Mouse (Mus musculus) embryo, embryonic 10 days (tissue): ENCODE measurements at regions not wholly inside any gene's neighbourhood (a gene's known extent, or its start where the extent isn't known, plus 50 kb on each side); places are given as distances from the start of the nearest gene placed in this dataset.

Experiments used
- DNase-seq: peaks from one replicate; pipeline ENCODE4 v3.0.0-alpha.2; 2015; ENCODE audit warnings: low spot score

DNA sequence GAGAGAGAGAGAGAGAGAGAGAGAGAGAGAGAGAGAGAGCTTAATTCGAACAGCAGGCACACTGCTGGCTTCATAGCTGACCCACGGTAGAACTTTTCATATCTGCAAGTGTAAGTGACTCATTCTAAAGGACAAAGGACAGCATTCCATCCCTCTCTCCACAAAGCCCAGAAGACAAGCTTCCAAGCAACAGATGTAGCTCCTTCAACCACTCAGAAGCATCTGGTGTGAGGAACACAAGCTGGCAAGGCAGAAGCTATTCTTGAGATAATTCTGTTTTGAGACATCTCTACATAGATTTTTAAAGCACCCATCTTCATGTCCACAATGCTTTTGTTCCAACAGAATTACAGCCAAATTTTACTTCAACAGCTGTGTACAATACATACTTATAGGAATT, 294.2 kb upstream of the Gria1 start:
- DNase-seq, result no peak

- DNase-seq, result no peak
Measured at GRCm38 (mm10) chr11:56725141-56725540, 286.0 kb upstream of the Gria1 start.

DNA sequence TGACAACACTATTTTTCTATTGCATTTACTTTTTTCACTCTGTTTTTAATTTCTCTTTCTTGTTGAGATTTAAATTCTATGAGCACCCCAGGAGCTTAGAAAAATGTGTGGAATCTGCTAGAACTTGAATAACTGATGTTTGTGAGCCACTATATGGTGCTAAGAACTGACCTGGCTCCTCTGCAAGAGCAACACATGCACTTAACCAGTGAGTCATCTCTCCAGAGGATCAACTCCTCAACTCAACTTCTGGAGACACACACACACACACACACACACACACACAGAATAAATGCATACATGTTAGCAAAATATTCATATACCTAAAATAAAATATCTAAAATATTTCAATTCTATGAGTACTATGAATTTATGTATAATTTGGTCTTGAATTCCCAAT, 285.0 kb upstream of the Gria1 start:
- DNase-seq, result no peak

GRCm38 (mm10) chr11:56727556-56727955, 283.6 kb upstream of the Gria1 start:
- peak; percentile 8 for DNase-seq

GRCm38 (mm10) chr11:56728204-56729002, 282.8 kb upstream of the Gria1 start:
- no peak for DNase-seq

DNA sequence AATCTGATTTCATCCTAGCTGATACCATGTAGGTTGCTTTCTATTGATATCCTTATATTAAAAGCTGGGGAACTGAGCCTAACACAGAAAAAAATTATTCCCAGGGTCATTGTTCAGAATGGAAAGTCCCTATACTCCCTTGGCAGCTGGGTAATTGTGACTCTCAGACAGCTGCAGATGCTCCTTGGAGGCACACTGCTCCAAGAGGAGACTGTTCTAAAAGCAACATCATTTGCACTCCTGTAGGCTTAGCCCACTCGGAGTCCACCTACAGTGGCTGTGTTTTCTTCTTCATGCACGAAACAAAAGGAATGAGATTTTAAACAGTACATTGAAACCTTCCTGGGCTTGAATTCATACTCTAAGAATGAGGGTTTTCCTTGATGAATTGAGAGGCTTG, 269.3 kb upstream of the Gria1 start:
- no peak for DNase-seq

DNA sequence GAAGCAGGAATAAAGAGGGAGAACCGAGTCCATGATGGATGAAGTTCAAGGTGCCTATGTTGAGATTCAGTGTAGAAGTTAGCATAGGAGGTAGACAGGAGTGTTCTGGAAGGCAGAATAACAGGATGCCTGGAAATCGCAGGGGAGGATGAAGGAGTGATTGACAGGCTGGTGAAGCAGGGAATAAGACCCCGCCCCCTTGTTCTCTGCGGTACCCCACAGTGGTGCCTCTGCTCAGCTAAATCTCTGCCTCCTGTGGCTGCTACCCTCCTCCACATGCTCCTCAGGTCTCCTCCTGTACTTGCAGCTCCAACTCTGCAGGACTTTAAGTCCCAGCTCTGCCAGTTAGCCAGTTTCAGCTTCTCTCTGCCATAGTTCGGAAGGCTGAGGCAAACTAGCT, 261.2 kb upstream of the Gria1 start:
- no peak for DNase-seq

DNA sequence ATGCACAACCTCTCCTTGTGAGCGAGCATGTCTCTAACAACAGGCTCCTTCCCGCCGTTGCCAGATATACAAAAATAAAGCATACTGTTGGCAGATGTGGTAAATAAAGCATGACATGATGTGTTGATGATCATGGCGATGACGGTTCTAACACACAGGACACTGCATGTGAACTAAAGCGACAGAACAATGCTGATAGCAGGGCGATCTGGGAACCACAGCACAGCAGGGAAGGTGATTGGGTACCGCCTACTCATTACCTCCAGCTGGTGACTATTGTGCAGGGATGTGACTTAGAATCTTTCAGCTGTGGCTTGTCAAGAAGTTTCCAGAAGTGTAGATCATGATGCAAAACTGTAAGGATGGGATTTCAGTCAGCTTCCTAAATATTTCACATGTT, 260.5 kb upstream of the Gria1 start:
- DNase-seq, result no peak

GRCm38 (mm10) chr11:56751918-56752317, 259.3 kb upstream of the Gria1 start:
- no peak for DNase-seq

DNA sequence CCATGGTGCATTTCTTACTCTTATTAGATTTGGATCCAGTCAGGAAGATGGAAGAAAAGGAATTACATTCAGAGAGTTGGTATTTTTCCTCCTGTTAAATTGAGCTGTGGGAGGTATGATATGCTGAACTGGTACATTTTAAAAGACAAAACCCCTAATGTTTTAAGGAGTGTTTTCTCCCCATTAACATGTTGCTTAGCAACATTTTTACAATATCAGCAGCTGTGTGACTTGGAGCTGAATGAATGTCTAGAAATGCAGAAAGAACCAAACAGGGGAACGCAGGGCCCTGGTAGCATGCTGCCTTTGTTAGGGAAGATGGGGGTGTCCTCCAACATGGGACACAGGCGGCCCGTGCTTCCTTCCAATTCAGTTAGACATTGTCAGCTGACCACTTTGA, 257.5 kb upstream of the Gria1 start:
- no peak for DNase-seq

DNA sequence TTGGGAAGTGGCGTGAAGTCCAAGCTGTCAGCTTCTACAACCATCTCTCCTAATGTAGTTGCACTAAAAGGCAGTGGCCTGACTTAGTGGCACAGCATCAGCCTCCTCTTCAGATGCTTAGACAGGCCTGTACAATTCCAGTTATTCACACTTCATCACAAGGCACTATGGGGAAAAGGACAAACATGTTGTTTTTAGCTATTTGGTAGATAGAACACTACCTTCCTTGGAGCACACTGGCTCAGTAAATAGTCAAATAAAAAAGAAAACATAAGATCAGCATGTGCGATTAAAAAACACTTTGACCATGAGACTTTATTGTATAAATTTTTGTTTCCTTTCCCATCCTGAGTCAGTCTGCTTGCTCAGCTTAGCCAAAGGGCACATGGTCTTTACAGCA, 250.7 kb upstream of the Gria1 start:
- no peak for DNase-seq

DNA sequence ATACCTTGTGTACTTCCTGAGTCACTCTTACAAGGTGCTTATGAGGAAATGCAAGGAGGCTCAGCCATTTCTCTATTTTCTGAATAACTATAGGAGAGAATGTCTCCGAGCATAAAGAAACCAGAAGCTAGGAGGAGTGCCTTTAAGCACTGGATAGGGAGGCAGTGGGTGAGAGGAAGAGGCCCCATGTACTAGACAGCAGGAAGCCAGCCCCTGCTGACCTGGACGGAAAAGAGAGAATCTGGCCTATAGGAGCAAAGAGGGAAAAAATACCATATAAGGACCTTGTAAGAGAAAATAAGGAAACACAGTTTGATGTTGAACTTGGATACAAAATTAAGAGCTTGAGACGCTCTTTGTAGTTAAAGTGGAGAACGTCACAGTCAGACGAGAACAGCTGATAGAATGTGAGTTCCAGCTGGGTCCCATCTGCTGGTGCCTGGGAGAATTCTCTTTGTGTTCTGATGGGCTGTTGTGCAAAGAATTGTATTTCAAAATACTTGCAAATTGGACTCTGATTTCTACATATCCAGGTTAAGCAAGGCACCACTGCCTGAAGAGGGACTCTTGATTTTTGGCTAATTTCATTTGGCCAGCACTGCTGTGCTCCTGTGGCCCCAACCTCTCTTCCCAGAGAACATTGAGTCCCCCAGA, 248.6 kb upstream of the Gria1 start:
- DNase-seq, result no peak

- no peak for DNase-seq
Measured at GRCm38 (mm10) chr11:56767424-56767823, 243.8 kb upstream of the Gria1 start.

GRCm38 (mm10) chr11:56786351-56786750, 224.8 kb upstream of the Gria1 start:
- no peak for DNase-seq

- no peak for DNase-seq
Measured at GRCm38 (mm10) chr11:56792691-56793090, 218.5 kb upstream of the Gria1 start.

- DNase-seq, result no peak
Measured at GRCm38 (mm10) chr11:56807314-56807713, 203.9 kb upstream of the Gria1 start.

DNA sequence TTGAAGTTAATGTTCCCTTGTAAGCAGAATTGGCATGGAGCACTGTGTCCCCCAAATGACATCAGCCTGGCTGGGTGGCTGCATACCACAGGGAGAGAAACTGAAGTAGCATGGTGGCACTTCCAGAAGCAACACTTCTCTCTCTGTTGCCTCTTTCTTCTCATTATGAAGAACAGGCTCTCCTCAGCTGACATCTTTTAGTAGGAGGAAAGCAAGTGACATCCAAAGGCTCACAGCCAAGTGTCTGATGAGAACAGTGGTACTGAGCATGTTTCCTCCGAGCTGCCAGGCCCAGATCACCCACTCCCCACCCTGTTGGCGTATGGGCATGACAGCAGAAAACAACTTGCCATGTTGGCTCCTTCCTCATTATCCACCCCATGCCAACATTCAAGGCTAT, 201.0 kb upstream of the Gria1 start:
- DNase-seq, result no peak

GRCm38 (mm10) chr11:56812121-56812520, 199.1 kb upstream of the Gria1 start:
- peak; percentile 73 for DNase-seq

DNA sequence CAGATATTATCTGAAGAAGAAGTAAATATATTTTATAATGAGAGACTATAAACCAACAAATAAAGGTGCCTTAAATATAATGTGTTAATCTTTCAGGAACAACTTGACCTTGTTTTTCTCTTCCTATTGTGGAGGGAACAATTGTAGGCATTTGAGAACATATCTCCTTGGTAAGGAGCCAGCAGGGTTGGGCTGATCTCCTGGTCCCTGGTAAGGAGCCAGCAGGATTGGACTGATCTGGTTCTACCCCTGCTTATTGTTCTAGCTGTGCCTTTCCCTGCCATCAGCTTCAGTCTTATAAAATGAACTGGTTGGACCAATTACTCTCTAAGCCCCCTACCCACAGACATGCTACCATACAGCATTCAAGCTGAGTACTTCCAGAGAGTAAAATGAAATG, 187.7 kb upstream of the Gria1 start:
- DNase-seq, result no peak

GRCm38 (mm10) chr11:56827499-56827898, 183.7 kb upstream of the Gria1 start:
- no peak for DNase-seq

DNA sequence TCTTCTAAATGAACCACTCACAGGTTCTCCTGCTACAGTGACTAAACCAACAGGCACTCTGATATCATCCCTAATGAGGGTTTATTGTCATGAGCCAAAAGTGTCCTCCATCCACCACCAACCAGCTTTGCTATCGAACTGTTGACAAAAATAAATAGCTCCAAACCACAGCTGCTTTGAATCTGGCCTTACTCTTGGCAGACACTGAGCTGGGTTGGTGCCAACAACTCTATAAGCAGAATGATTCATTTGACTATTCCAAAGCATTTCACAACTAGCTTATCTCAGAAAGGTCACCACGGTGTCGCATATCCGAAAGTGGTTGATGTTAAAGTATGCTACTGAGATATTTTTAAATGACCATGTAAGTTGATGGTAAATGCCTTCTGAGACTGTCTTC, 148.5 kb upstream of the Gria1 start:
- DNase-seq, result no peak

DNA sequence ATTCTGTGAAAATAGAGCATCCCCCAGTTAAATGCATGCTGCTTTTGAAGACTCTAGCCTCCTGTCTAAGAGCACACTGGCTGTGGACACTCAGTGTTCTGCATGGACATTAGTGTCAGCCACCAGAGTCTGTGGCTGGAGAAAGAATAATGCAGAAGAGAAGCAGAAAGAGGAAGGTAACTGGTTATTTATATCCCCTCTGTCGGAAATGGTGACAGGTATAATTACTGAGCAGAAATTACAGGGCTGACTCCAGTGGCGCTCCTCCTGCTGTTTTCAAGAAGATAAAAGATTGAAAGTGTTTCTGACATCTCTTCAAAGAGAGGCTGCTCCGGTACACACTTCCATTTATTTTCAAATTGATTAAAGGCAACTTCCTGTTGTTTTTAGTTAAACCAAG, 139.5 kb upstream of the Gria1 start:
- DNase-seq, result no peak

- DNase-seq, result peak; percentile 28
Measured at GRCm38 (mm10) chr11:56898548-56898951, 112.6 kb upstream of the Gria1 start.

GRCm38 (mm10) chr11:56901201-56901600, 110.0 kb upstream of the Gria1 start:
- no peak for DNase-seq
